Mouse (Mus musculus) lung, postnatal 4 days (tissue): Measurements from ENCODE around the gene Cpm.
"Not testable (repeated sequence)": the region's sequence is repeated elsewhere in the genome, so short reads cannot be mapped to it uniquely, and the experiment has no call there.

Experiments
- DNase-seq, 2 experiments: peaks; one replicate each; pipeline ENCODE4 v3.0.0; 2021

Gene Cpm

DNA sequence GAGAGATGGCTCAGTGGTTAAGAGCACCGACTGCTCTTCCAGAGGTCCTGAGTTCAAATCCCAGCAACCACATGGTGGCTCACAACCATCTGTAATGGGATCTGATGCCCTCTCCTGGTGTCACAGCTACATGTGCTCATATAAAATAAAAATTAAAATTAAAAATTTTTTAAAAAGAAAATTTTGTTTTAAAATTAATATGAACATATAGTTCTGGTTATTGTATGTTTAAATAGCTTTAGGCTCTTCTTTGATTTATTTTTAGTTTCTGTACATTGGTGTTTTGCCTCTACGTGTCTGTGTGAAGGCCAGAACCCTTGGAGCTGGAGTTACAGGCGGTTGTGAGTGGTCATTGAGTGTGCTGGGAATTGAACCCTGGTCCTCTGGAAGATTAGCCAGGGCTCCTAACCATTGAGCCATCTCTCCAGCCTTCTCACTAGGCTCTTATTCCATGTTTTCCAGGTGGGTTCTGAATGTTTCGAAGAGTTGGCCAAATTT lies 97.6 kb downstream of the Cpm start:
- no peak for DNase-seq

DNA sequence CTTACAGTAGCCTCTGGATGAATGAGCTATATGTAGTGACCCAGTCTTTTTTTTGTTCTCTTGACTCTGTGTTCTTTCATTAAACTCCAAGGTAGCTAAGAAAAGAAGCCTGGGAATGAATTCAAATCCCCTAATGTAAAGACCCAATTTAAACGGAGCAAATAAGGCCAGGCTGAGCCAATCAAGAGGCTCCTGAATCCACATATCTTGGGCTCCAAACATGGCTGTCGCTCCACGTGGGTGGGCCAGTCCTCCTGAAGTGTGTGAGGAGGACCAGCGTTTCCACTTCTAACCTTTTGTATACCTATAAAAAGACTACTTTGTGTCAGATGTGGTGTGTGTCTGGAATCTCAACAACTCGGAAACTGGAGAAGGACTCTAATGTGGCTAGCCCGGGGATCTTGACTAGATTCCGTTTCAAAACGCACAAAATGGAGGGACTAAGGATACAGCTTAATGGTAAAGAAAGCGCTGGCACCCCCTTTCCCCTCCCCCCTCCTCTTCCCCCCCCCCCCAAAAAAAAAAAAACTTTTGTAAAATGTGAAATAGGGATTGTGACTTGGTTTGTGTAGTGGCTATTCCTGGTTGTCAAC lies 98.3 kb downstream of the Cpm start:
- peak in 1 of 2 experiments; percentile 11 for DNase-seq

DNA sequence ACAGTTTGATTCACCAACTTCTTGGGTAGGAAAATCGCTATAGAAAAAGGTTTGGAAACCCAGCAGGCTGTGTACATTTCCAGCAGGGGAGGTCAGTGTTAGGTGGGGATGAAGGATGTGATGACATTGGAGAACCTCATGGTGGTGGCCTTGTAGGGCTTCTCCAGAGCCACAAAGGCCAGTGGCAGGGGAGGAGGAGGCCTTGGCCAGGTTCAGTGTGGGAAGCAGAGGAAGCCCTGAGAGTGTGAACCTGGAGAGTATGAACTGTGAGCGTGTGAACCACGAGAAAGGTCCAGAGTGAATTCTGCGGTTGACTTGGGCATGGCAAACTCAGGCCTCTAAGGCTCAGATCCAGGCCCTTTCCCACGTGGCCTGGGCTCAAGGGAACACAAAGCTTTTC lies 99.3 kb downstream of the Cpm start:
- DNase-seq = peak in 1 of 2 experiments; percentile 17

DNA sequence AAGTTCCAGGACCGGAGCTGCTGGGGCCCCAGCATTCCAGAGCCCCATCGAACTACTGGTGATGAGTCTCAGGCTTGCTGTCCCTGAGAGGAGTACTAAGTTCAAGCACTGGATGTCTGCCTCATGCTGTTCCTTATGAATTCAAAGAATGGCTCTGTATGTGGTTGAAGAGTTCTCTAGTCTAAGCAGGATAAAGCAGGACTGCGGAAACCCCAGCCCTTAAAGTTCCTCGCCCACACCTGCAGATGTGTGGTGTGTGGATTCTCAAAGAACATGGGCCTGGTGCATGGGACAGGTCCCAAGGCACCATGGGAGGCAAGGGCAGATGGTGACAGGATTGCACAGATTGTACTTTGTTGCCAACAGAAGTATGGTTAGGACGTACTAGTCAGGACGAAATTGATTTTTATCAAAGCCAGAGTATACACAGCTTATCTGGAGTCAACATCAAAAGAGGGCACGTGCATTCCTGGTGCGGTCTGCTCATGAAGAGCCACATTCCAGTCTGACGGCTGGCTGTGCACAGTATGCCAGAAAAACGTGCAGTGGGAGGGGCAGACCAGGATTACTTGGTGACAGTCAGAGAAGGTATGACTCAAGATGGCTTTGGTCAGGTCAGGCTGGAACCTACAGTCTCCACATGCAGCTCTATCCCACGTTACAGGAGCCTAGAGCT lies 100.0 kb downstream of the Cpm start:
- DNase-seq = peak; percentile 61 to 83

DNA sequence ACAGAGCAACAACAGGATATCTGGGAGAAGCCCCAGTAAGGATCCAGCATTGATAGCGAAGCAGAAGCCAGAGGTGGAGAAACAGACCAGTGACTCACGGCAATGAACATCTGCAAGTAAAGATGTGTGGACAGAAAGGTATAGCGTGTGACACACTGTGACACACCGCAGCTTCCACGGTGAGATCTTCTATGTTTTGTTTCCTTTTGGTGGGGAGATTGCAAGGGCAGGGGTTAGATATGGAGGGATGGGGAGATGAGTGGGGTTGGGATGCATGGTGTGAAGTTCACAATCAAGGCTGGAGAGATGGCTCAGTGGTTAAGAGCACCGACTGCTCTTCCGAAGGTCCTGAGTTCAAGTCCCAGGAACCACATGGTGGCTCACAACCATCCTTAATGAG lies 100.8 kb downstream of the Cpm start:
- no peak for DNase-seq

DNA sequence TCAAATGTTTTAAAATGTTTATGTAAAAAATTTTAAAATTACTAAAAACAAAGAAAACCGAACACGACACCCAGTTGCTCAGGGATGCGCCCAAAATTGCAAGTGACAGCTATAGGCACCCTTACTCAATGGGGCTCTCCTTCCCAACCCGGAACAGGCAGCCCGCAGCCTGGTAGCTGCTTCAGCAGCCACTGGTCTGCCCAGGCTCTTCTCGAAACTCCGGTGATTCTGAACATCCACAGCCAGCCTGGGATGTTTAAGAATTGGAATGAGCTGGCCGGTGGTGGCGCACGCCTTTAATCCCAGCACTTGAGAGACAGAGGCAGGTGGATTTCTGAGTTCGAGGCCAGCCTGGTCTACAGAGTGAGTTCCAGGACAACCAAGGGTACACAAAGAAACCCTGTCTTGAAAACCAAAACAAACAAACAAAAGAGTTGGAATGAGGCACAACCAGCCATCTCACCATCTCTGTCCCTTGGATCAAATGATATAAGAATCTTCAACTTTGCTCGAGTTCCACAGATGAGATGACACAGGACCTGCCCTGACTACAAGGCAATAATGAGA lies 101.4 kb downstream of the Cpm start:
- no peak for DNase-seq

DNA sequence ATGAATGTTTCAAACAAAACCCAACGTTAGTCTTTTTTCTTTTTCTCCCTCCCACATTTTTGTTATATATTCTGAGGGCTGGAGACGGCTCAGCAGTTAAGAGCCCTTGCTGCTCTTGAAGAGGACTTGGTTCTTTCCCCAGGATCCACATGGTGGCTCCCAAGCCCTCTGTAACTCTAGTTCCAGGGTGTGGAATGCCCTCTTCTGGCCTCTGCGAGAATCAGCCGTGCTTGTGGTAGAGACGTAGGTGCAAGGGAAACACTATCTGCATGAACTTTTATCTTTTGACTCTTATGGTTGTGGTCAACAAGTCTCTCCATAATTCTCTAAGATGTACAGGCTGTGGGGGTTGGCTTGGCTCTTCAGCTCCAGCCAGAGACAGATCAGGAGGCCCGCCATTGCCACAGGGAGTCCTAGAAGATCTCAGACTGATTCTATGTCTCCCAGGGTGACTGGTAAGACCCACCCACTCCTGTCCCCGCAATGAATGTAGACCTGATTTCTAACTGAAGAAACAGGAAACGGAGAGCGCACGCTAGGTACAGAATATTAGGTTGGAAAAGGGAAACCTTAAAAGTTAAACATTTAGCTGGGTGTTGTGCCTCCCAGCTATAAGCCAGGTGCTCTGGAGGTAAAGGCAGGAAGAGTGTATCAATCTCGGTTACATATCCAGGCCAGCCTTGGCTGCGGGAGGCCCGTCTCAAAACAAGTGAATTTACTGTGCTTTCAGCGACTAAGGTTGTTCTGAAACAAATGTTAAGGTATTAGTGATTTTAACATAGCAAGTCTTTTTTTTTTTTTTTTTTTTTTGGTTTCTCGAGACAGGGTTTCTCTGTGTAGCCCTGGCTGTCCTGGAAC lies 102.2 kb downstream of the Cpm start:
- peak; percentile 75 to 78 for DNase-seq

DNA sequence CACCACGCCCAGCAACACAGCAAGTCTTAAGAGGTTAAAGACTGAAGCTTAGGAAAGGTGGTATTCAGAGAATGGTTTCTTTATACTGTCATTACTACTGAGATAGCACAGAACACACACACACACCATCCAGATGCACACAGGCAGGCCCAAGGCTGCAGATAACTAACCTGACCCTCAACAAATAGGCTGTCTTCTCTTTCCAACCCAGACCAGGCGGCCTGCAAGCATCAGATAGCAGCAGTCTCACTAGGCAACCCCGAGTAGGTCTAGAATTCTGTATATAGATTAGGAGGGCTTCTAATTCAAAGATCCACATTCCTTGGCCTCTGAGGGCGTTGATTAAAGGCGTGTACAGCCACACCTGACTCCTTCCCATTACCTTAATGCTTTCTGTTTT lies 102.9 kb downstream of the Cpm start:
- no peak for DNase-seq

DNA sequence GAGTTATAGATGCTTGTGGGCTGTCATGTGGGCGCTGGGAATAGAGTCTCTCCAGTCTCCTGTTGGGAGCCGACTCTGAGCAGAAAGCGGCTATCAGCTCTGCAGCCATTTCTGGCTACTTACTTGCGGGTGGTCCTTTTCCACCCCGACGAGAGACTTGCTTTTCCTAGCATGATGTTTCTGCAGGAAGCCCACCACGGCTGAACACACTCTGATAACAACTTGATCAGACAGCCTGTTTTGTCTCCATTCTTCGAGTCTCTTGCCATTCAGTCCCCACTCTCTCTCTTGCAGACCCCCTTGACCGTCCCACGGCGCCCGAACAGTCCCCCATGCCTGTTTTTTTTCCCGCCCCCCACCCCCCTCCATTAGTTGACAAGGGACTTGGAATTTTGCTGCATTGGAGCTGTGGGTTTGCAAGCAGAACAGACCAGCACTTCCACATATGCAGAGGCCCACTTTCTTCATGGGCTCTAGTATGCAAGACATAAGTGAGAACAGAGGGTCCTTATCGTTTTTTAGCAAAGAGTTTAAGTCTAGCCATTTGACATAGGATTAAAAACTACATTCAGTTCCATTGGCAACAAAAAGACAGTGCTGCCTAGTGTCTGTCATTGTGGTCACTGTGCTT lies 103.8 kb downstream of the Cpm start:
- peak in 1 of 2 experiments; percentile 4 for DNase-seq

DNA sequence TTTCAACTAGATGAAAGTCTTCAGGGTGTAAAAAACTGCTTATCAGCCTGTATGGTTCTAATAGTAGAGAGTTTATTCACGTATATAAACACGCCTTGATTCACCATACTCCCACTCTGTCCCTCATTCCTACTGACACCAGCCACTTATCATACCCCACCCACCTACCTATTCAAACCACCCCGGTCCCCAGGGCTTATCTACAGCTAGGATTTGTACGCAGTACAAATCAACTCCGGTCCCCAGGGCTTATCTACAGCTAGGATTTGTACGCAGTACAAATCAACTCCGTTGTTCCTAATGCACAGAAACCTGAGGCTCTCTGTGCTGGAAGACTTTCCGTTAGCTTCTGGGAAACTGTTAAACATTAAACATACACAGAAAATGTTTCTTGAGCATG lies 104.3 kb downstream of the Cpm start:
- DNase-seq = not testable (repeated sequence)

DNA sequence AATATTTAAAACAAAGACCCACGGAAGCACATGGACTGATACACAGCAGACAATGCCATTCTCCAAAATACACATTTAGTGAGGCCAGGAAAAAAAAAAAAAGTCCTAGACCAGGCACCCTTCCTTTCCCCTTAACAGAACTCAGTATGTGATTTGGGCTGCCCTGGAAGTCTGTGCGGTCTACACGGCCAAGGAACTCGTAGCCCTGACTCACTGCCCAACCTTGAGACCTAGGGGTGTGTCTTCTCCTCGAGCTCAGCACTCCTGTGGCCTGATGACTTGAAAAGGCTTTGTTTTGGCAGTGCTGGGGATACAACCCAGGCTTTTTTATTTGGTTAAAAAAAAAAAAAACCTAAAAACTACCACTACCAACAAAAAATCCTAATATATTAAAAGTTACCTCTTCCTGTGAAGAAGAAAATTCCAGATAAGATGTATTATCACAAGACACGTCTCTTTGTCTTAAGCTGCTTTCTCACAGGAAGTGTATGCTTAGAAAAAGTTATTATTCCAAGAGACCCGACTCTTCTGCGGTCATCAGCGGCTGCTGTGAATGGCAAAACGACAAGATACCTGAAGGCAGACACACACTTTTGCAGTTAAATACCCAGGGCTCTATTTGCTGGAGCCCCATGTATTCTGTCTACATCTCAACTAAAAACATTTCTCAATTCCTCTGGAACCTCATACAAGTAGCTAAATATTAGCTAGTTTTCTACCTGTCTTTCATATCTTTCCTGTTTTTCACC lies 105.0 kb downstream of the Cpm start:
- DNase-seq = not testable (repeated sequence)

DNA sequence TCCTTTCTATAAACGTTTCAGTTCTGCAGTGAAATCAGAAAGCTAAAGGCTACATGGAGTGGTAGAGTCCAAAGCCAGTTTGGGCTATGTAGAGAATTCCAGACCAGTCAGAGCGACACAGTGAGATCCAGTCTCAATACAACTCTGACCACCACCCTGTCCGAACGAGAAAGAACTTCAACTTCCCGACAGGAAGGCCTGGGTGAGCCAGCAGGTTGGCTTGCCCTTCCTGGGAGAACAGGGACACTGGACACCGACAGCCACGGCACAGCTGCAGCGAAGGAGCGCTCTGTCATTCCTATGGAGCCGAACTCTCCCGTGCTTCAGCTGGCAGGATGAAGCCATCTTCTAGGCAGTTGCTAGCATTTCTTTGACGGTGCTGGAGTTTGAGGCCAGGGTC lies 106.1 kb downstream of the Cpm start:
- DNase-seq = not testable (repeated sequence)

DNA sequence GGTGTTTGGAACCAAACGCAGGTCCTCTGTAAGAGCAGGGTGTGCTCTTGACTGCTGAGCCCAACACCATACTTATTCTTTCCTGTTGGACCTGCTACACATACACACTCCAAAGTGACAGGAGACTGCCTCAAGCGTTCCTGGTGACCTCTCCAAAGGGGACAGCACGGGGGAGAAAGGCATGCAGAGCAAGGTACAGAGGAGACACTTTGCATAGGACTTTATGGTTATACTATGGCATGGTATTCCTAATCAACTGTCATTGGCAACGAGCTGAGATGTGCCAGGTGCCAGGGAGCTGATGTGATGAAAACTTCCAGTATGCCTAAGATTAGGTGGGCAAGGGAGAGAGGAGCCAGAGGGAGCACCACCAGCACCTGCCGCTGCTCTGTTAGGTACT lies 107.3 kb downstream of the Cpm start:
- no peak for DNase-seq
